27 mouse cellular contexts compared by ENCODE assay signal in genomic region chr12:29192391-29192790, GRCm38 (mm10).
"Had no signal": no experiment of that assay in that cellular context is flagged by ENCODE, and none has a peak within 500 bp of the region (broad histone marks: within the 10 kb centered on the region; RNA-seq: fewer than 3 reads in every experiment).

No protein-coding gene starts in this region.

- H3K27ac ChIP-seq: gastrocnemius, adult 2 months; hindbrain, embryonic 10.5 days; hindbrain, embryonic 12.5 days; hindbrain, embryonic 14.5 days; intestine, embryonic 15.5 days; layer of hippocampus, adult 2 months; left cerebral cortex, adult 2 months; limb, embryonic 10.5 days; limb, embryonic 12.5 days; liver, embryonic 13.5 days; liver, embryonic 15.5 days had no signal

- H3K27me3 ChIP-seq: hindbrain, embryonic 12.5 days; intestine, embryonic 15.5 days; limb, embryonic 12.5 days; liver, embryonic 13.5 days; liver, embryonic 15.5 days had no signal

- DNase-seq: gastrocnemius, adult 2 months; gastrocnemius, postnatal 10 days; gastrocnemius, postnatal 25 days; heart, adult 18-20 months; heart, postnatal 10 days; heart, postnatal 4 days; kidney, adult 18-20 months; kidney, adult 8-10 months; kidney, postnatal 10 days; kidney, postnatal 25 days; kidney, postnatal 4 days; liver; liver, embryonic 13.5 days had no signal

- H3K4me1 ChIP-seq: hindbrain, embryonic 10.5 days; hindbrain, embryonic 12.5 days; intestine, embryonic 15.5 days; limb, embryonic 10.5 days; limb, embryonic 12.5 days; liver, embryonic 13.5 days; liver, embryonic 15.5 days had no signal

- H3K4me2 ChIP-seq: heart, embryonic 11.5 days; hindbrain, embryonic 12.5 days; hindbrain, embryonic 14.5 days; intestine, embryonic 15.5 days; limb, embryonic 12.5 days; liver, embryonic 11.5 days; liver, embryonic 13.5 days; liver, embryonic 15.5 days had no signal

- H3K36me3 ChIP-seq: hindbrain, embryonic 10.5 days; hindbrain, embryonic 12.5 days; intestine, embryonic 15.5 days; limb, embryonic 10.5 days; limb, embryonic 12.5 days; liver, embryonic 13.5 days; liver, embryonic 15.5 days had no signal

- H3K4me3 ChIP-seq: gastrocnemius, adult 2 months; hindbrain, embryonic 10.5 days; hindbrain, embryonic 12.5 days; intestine, embryonic 15.5 days; layer of hippocampus, adult 2 months; left cerebral cortex, adult 2 months; limb, embryonic 10.5 days; limb, embryonic 12.5 days; liver, embryonic 13.5 days; liver, embryonic 15.5 days had no signal

- H3K9ac ChIP-seq: hindbrain, embryonic 12.5 days; hindbrain, embryonic 14.5 days; intestine, embryonic 15.5 days; limb, embryonic 12.5 days; liver, embryonic 13.5 days; liver, embryonic 15.5 days had no signal

- H3K9me3 ChIP-seq: hindbrain, embryonic 10.5 days; hindbrain, embryonic 12.5 days; intestine, embryonic 15.5 days; limb, embryonic 10.5 days; limb, embryonic 12.5 days; liver, embryonic 13.5 days; liver, embryonic 15.5 days had no signal

- ATAC-seq: hindbrain, embryonic 16.5 days; inflammation-experienced regulatory T-cells, adult 6 months; intestine, embryonic 15.5 days; intestine, postnatal 0 days had no signal
